Mouse (Mus musculus): ENCODE data around the gene Nme4. TPM values are rescaled to one million over a fixed set of nuclear protein-coding genes. Genes with fewer than 3 reads are reported as not detected.

The Nme4 gene
- polyA plus RNA-seq (2016; fragmentation: Nextera tagmentation; extraction: Ambion mirVana): 50.8 and 54.4 TPM in 2 replicates

- Histone ChIP-seq H3K4me2 (replicated peaks) (peak within 1 kb of the TSS; percentile 87), H3K9ac (peak within 1 kb of the TSS; percentile 78), H3K4me1 (no peaks in the 10 kb centered on the region), H3K36me3 (peaks cover 4% of the 10 kb centered on the region; the same call in 1 of the 2 replicates), H3K27ac (no peak within 1 kb of the TSS), H3K4me3 (peak within 1 kb of the TSS; percentile 56), H3K27me3 (replicated peaks) (no peaks in the 10 kb centered on the region), H3K9me3 (no peaks in the 10 kb centered on the region)
- ATAC-seq (ENCODE audit: low FRiP score, low read depth): peak; percentile 64
- WGBS: 3% methylated on average over 47 of the region's 47 CpGs
Observed at GRCm38 (mm10) chr17:26095121-26095740, at the start of gene Nme4. TSS of gene Nme4 (minus strand) at chr17:26095602.

DNA sequence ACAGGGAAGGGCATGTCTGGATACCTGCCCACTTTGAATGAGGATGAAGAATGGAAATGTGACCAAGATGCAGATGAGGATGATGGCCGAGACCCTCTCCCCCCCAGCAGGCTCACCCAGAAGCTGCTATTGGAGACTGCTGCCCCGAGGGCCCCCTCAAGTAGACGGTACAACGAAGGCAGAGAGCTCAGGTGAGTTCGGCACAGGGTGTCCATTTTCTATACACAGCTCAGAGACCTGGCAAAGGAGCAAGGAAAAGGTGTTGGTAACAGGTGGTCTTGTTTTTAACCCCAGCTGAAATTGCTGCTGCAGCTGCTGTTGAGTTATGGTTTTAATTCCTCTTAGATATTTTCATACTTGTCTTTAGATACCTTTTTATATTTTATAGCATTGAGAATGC, 48.0 kb upstream of the Nme4 start:
- H3K9me3 ChIP-seq: no peaks in the 10 kb centered on the region
- ATAC-seq (ENCODE audit: low FRiP score, low read depth): no peak
- no peak overlapping the region for H3K27ac ChIP-seq
- H3K36me3 ChIP-seq: peaks cover 43% of the 10 kb centered on the region
- H3K4me3 ChIP-seq: no peak overlapping the region
- peaks cover 14% of the 10 kb centered on the region for H3K4me1 ChIP-seq
- no peak overlapping the region for H3K4me2 ChIP-seq (replicated peaks)
- no peaks in the 10 kb centered on the region for H3K27me3 ChIP-seq (replicated peaks)
- 91% methylated on average over 5 of the region's 5 CpGs for WGBS
- no peak overlapping the region for H3K9ac ChIP-seq

DNA sequence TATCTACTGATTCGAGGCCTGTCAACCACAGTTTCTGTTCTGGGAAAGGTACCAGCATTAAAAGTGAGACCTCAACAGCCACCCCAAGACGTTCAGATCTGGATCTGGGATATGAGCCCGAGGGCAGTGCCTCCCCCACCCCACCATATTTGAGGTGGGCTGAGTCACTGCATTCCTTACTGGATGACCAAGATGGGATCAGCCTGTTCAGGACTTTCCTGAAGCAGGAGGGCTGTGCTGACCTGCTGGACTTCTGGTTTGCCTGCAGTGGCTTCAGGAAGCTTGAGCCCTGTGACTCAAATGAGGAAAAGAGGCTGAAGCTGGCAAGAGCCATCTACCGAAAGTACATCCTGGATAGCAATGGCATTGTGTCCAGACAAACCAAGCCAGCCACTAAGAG, 47.4 kb upstream of the Nme4 start:
- H3K27ac ChIP-seq: no peak overlapping the region
- H3K36me3 ChIP-seq: peaks cover 37% of the 10 kb centered on the region
- H3K27me3 ChIP-seq (replicated peaks): no peaks in the 10 kb centered on the region
- H3K9ac ChIP-seq: no peak overlapping the region
- peaks cover 18% of the 10 kb centered on the region for H3K4me1 ChIP-seq
- no peaks in the 10 kb centered on the region for H3K9me3 ChIP-seq
- no peak overlapping the region for H3K4me2 ChIP-seq (replicated peaks)
- ATAC-seq (ENCODE audit: low FRiP score, low read depth): no peak
- WGBS: 93% methylated on average over 4 of the region's 4 CpGs
- H3K4me3 ChIP-seq: no peak overlapping the region

GRCm38 (mm10) chr17:26138901-26139381, 43.5 kb upstream of the Nme4 start:
- Histone ChIP-seq H3K9ac (peak overlapping the region; percentile 93), H3K9me3 (no peaks in the 10 kb centered on the region), H3K27me3 (replicated peaks) (no peaks in the 10 kb centered on the region), H3K27ac (peak overlapping the region; percentile 88), H3K4me2 (replicated peaks) (peak overlapping the region; percentile 90), H3K36me3 (peaks cover 13% of the 10 kb centered on the region), H3K4me1 (peaks cover 21% of the 10 kb centered on the region), H3K4me3 (peak overlapping the region; percentile 92)
- under 1% methylated on average over 58 of the region's 58 CpGs for WGBS
- ATAC-seq (ENCODE audit: low FRiP score, low read depth): peak; percentile 77

GRCm38 (mm10) chr17:26138239-26138836, 42.9 kb upstream of the Nme4 start, which contains the start of gene Axin1:
TSS of gene Axin1 (plus strand) at chr17:26138688.
- ATAC-seq (ENCODE audit: low FRiP score, low read depth): peak; percentile 97
- WGBS: under 1% methylated on average over 42 of the region's 42 CpGs
- no peaks in the 10 kb centered on the region for H3K27me3 ChIP-seq (replicated peaks)

DNA sequence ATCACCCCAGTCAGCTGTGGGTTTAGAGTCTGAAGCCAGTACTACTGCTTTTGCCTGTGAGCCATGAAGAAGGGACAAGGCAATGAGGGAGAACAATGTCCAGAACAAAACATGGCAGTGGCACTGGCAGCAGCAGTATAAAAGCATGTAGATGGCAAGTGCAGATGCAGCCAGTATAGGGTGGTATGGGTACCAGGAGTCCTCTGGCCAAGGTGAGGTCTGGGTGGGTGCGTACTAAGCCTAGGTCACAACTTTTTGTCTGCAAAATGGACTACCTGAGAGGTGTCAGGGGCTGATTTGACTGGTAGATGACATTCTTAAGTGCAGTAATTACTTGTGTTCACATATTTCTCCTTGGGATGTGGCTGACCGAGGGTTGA, 42.3 kb upstream of the Nme4 start:
- no peaks in the 10 kb centered on the region for H3K27me3 ChIP-seq (replicated peaks)
- H3K4me3 ChIP-seq: 0 out of 2 replicates have a peak overlapping the region, but pooled peaks have one; percentile 92
- H3K36me3 ChIP-seq: peaks cover 5% of the 10 kb centered on the region
- WGBS: 77% methylated on average over 2 of the region's 2 CpGs
- H3K4me1 ChIP-seq: peaks cover 21% of the 10 kb centered on the region
- H3K27ac ChIP-seq: no peak overlapping the region
- no peak for ATAC-seq (ENCODE audit: low FRiP score, low read depth)
- H3K9ac ChIP-seq: 0 out of 2 replicates have a peak overlapping the region, but pooled peaks have one; percentile 42
- H3K9me3 ChIP-seq: no peaks in the 10 kb centered on the region
- H3K4me2 ChIP-seq (replicated peaks): peak overlapping the region; percentile 90

More at GRCm38 (mm10) chr17:26138239-26138836, 42.9 kb upstream of the Nme4 start, which contains the start of gene Axin1:
- H3K27ac ChIP-seq: peak within 1 kb of the TSS; percentile 88
- H3K4me1 ChIP-seq: peaks cover 21% of the 10 kb centered on the region
- H3K4me2 ChIP-seq (replicated peaks): peak within 1 kb of the TSS; percentile 90
- H3K36me3 ChIP-seq: peaks cover 9% of the 10 kb centered on the region
- no peaks in the 10 kb centered on the region for H3K9me3 ChIP-seq
- H3K9ac ChIP-seq: peak within 1 kb of the TSS; percentile 93
- H3K4me3 ChIP-seq: peak within 1 kb of the TSS; percentile 92

GRCm38 (mm10) chr17:26137106-26137750, 41.8 kb upstream of the Nme4 start:
- no peaks in the 10 kb centered on the region for H3K27me3 ChIP-seq (replicated peaks)
- H3K4me1 ChIP-seq: peaks cover 21% of the 10 kb centered on the region
- H3K36me3 ChIP-seq: peaks cover 7% of the 10 kb centered on the region; the same call in 1 of the 2 replicates
- no peak overlapping the region for H3K4me3 ChIP-seq
- H3K4me2 ChIP-seq (replicated peaks): no peak overlapping the region
- no peak overlapping the region for H3K9ac ChIP-seq
- 90% methylated on average over 11 of the region's 11 CpGs for WGBS
- no peaks in the 10 kb centered on the region for H3K9me3 ChIP-seq
- ATAC-seq (ENCODE audit: low FRiP score, low read depth): no peak
- no peak overlapping the region for H3K27ac ChIP-seq

GRCm38 (mm10) chr17:26131856-26132853, 36.8 kb upstream of the Nme4 start:
- peaks cover 56% of the 10 kb centered on the region for H3K36me3 ChIP-seq
- ATAC-seq (ENCODE audit: low FRiP score, low read depth): no peak
- no peak overlapping the region for H3K9ac ChIP-seq
- H3K4me3 ChIP-seq: no peak overlapping the region
- no peaks in the 10 kb centered on the region for H3K27me3 ChIP-seq (replicated peaks)
- no peak overlapping the region for H3K27ac ChIP-seq
- WGBS: 91% methylated on average over 18 of the region's 18 CpGs
- H3K9me3 ChIP-seq: no peaks in the 10 kb centered on the region
- no peaks in the 10 kb centered on the region for H3K4me1 ChIP-seq
- no peak overlapping the region for H3K4me2 ChIP-seq (replicated peaks)

DNA sequence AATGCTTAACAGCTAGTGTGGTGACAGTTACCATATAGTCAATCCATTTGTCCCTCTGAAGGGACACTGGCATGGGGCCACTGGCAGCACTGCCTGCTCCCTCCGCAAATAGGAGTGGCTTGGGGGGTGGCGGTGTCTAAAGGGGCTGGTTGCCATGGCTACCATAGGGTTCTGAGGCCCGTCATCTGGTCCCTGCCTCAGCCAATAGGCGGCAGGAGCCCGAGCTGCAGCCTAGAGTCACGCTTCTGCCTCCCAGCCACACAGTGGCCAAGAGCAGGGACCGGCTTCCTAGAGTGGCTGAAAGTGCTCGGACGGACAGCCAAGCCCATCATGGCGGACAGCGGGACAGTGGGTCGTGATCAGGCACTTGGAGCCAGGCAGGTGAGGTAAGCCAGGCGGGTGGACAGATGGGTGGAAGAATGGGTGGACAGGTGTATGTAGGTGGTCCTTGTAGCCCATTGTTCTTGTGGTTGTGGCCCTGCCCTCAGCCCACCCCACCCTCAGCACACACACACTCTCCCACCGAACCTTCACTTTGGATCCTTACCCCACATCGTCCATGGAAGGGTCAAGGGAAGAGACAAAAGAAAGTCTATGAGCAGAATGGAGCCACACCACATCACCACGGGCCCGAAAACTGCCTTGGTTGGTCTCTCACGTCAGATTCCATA, 35.8 kb upstream of the Nme4 start:
- no peak overlapping the region for H3K27ac ChIP-seq

GRCm38 (mm10) chr17:26125226-26125625, 29.8 kb upstream of the Nme4 start:
- H3K4me3 ChIP-seq: no peak overlapping the region
- H3K27me3 ChIP-seq (replicated peaks): no peaks in the 10 kb centered on the region
- H3K36me3 ChIP-seq: peaks cover 50% of the 10 kb centered on the region
- peak overlapping the region; percentile 24 for H3K4me2 ChIP-seq (replicated peaks)
- 95% methylated on average over 10 of the region's 10 CpGs for WGBS
- H3K9ac ChIP-seq: no peak overlapping the region
- peaks cover 15% of the 10 kb centered on the region for H3K4me1 ChIP-seq
- ATAC-seq (ENCODE audit: low FRiP score, low read depth): no peak
- H3K27ac ChIP-seq: no peak overlapping the region
- H3K9me3 ChIP-seq: no peaks in the 10 kb centered on the region

More for the DNA sequence above, 35.8 kb upstream of the Nme4 start:
- H3K4me3 ChIP-seq: no peak overlapping the region
- H3K9ac ChIP-seq: no peak overlapping the region
- no peaks in the 10 kb centered on the region for H3K27me3 ChIP-seq (replicated peaks)
- WGBS: 78% methylated on average over 18 of the region's 18 CpGs
- H3K4me2 ChIP-seq (replicated peaks): no peak overlapping the region
- H3K9me3 ChIP-seq: no peaks in the 10 kb centered on the region
- no peaks in the 10 kb centered on the region for H3K4me1 ChIP-seq
- no peak for ATAC-seq (ENCODE audit: low FRiP score, low read depth)
- H3K36me3 ChIP-seq: peaks cover 65% of the 10 kb centered on the region

DNA sequence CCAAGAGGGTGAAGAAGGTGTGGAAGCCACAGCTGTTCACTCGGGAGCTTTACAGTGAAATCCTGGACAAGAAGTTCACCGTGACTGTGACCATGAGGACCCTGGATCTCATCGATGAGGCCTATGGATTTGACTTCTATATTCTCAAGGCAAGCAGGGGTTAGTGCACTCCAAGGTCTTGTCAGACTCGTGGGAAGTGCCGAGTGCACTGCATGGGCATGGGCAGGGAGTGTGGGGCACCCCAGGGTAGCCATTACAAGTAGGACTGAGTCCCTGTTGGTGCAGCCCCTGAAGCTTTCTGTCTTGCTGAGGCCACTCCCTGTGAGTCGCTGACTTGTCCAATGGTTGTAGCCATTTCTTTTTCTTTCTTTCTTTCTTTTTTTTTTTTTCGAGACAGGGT, 29.2 kb upstream of the Nme4 start:
- WGBS: 88% methylated on average over 7 of the region's 7 CpGs
- Histone ChIP-seq H3K4me3 (peak overlapping the region; percentile 89), H3K27ac (no peak overlapping the region), H3K4me2 (replicated peaks) (peak overlapping the region; percentile 92), H3K36me3 (peaks cover 43% of the 10 kb centered on the region), H3K4me1 (peaks cover 15% of the 10 kb centered on the region), H3K9me3 (no peaks in the 10 kb centered on the region), H3K27me3 (replicated peaks) (0 out of 2 replicates have a peak, but pooled peaks cover 3% of the 10 kb centered on the region), H3K9ac (peak overlapping the region; percentile 77)
- ATAC-seq (ENCODE audit: low FRiP score, low read depth): no peak

Data from neural tube, embryonic 12.5 days (tissue).